Mouse (Mus musculus) limb, embryonic 14.5 days (tissue): Measurements from ENCODE around the gene Gltpd2. TPM values are rescaled to one million over a fixed set of nuclear protein-coding genes. Genes with fewer than 3 reads are reported as not detected.
A peak's percentile ranks its signal among the peaks of the same experiment; 100 is the strongest.

ENCODE experiments used
- ATAC-seq: fragments of 200-750 bp; cut with Nextera tagmentation; 2 replicates; pipeline ENCODE4 v1.8.0; 2017; ENCODE audit warnings: low read depth, moderate number of reproducible peaks, moderate TSS enrichment; ENCODE audit not compliant: low FRiP score
- DNase-seq: peaks from one replicate; pipeline ENCODE4 v3.0.0-alpha.2; 2015; ENCODE audit warnings: low spot score
- H3K27ac ChIP-seq: fragments of 300-500 bp; sonication (generic); replicated peaks from 2 replicates; pipeline ENCODE4 v1.5.1; 2014; ENCODE audit warnings: low read depth, mild to moderate bottlenecking, low read length, moderate library complexity, mixed read lengths
- H3K27me3 ChIP-seq: fragments of 300-500 bp; sonication (generic); 2 replicates; pipeline ENCODE4 v1.6.1; 2014; ENCODE audit warnings: low read length, mixed read lengths; ENCODE audit not compliant: control insufficient read depth, insufficient read depth
- H3K36me3 ChIP-seq: fragments of 300-500 bp; sonication (generic); 2 replicates; pipeline ENCODE4 v1.6.1; 2014; ENCODE audit warnings: mild to moderate bottlenecking, low read length, moderate library complexity, mixed read lengths; ENCODE audit not compliant: control insufficient read depth, insufficient read depth
- H3K4me1 ChIP-seq: fragments of 300-500 bp; sonication (generic); 2 replicates; pipeline ENCODE4 v1.6.1; 2014; ENCODE audit warnings: antibody characterized with exemption, low read length, mixed read lengths; ENCODE audit not compliant: control insufficient read depth, insufficient read depth
- H3K4me2 ChIP-seq: fragments of 300-500 bp; sonication (generic); replicated peaks from 2 replicates; pipeline ENCODE4 v1.6.1; 2014; ENCODE audit warnings: low read depth, mild to moderate bottlenecking, low read length, moderate library complexity; ENCODE audit not compliant: severe bottlenecking
- H3K4me3 ChIP-seq: fragments of 300-500 bp; sonication (generic); replicated peaks from 2 replicates; pipeline ENCODE4 v1.5.1; 2014; ENCODE audit warnings: low read length
- H3K9ac ChIP-seq: fragments of 300-500 bp; sonication (generic); 2 replicates; pipeline ENCODE4 v1.6.1; 2014; ENCODE audit warnings: mild to moderate bottlenecking, low read depth, low read length, moderate library complexity; ENCODE audit not compliant: severe bottlenecking
- H3K9me3 ChIP-seq: fragments of 300-500 bp; sonication (generic); 2 replicates; pipeline ENCODE4 v1.6.1; 2016; ENCODE audit warnings: low read length; ENCODE audit not compliant: control insufficient read depth
- POLR2A ChIP-seq: fragments of 200-500 bp; IDR thresholded peaks from 2 replicates; pipeline ENCODE4 v1.8.0; 2012; ENCODE audit warnings: inconsistent platforms, mild to moderate bottlenecking, moderate library complexity, borderline replicate concordance; ENCODE audit not compliant: insufficient read depth, insufficient read length; ENCODE audit errors: extremely low read depth
- WGBS: fragments of 180-500 bp; shearing (Covaris S2); extraction: QIAGEN DNeasy Blood & Tissue Kit; methylation state at CpG from one replicate; pipeline ENCODE4 v1.1.7; 2014; 5-methylcytosine and 5-hydroxymethylcytosine counted together
- polyA plus RNA-seq, 2 experiments: library from polyadenylated mRNA; depleted of rRNA in 1 of 2; stranded (reverse) in 1 of 2; unstranded in 1 of 2; fragments of >200 nt; fragmentation: Nextera tagmentation in 1 of 2; extraction: Ambion mirVana in 1 of 2; gene quantifications; 2 replicates each; pipeline versions ENCODE4 v1.2.1 to v1.2.3; 2012 to 2014

Gltpd2 gene
- polyA plus RNA-seq, 2 experiments, result 0.24 to 0.73 TPM

GRCm38 (mm10) chr11:70532839-70533238 lies 13.8 kb downstream of the Gltpd2 start, which contains the start of gene Gm40193:
Gene Gm40193, minus strand, starts transcription at chr11:70532939.
- WGBS, result 80% methylated on average over 6 of the region's 6 CpGs
- TF ChIP-seq POLR2A, result no peak
- DNase-seq (no peak), ATAC-seq (no peak)
- Histone ChIP-seq H3K36me3 (peaks cover 10% of the 10 kb centered on the region), H3K4me1 (no peaks in the 10 kb centered on the region), H3K4me3 (no peak within 1 kb of the TSS), H3K27ac (no peak within 1 kb of the TSS), H3K27me3 (no peaks in the 10 kb centered on the region), H3K9me3 (no peaks in the 10 kb centered on the region), H3K4me2 (no peak within 1 kb of the TSS), H3K9ac (no peak within 1 kb of the TSS)

GRCm38 (mm10) chr11:70539423-70539822 lies 20.4 kb downstream of the Gltpd2 start:
- Histone ChIP-seq H3K9ac (peak overlapping the region; percentile 76; the same call in 1 of the 2 replicates), H3K4me1 (no peaks in the 10 kb centered on the region; the same call in 1 of the 2 replicates), H3K4me3 (peak overlapping the region; percentile 61), H3K4me2 (peak overlapping the region; percentile 90), H3K9me3 (no peaks in the 10 kb centered on the region), H3K27me3 (peaks cover 6% of the 10 kb centered on the region; the same call in 1 of the 2 replicates), H3K36me3 (no peaks in the 10 kb centered on the region), H3K27ac (no peak overlapping the region)
- ATAC-seq (no peak), DNase-seq (no peak)
- no peak for TF ChIP-seq POLR2A
- 18% methylated on average over 9 of the region's 9 CpGs for WGBS

GRCm38 (mm10) chr11:70539877-70540587 lies 21.0 kb downstream of the Gltpd2 start, which contains the start of gene Pld2:
Gene Pld2, plus strand, starts transcription at chr11:70540064.
- Histone ChIP-seq H3K4me1 (no peaks in the 10 kb centered on the region; the same call in 1 of the 2 replicates), H3K9me3 (no peaks in the 10 kb centered on the region), H3K9ac (peak within 1 kb of the TSS; percentile 76), H3K27me3 (peaks cover 6% of the 10 kb centered on the region; the same call in 1 of the 2 replicates), H3K36me3 (no peaks in the 10 kb centered on the region), H3K27ac (no peak within 1 kb of the TSS), H3K4me2 (peak within 1 kb of the TSS; percentile 90), H3K4me3 (peak within 1 kb of the TSS; percentile 61)
- WGBS, result 1% methylated on average over 36 of the region's 65 CpGs
- no peak for TF ChIP-seq POLR2A
- DNase-seq (peak; percentile 92), ATAC-seq (peak; percentile 90)

- Histone ChIP-seq H3K27ac (no peak overlapping the region), H3K4me2 (peak overlapping the region; percentile 90), H3K36me3 (no peaks in the 10 kb centered on the region), H3K9me3 (no peaks in the 10 kb centered on the region), H3K27me3 (peaks cover 6% of the 10 kb centered on the region; the same call in 1 of the 2 replicates), H3K9ac (0 out of 2 replicates have a peak overlapping the region, but pooled peaks have one; percentile 76), H3K4me1 (no peaks in the 10 kb centered on the region; the same call in 1 of the 2 replicates), H3K4me3 (peak overlapping the region; percentile 61)
- WGBS, result 86% methylated on average over 7 of the region's 7 CpGs
- no peak for TF ChIP-seq POLR2A
- ATAC-seq (no peak), DNase-seq (no peak)
Observed at GRCm38 (mm10) chr11:70540928-70541327, 21.9 kb downstream of the Gltpd2 start.

GRCm38 (mm10) chr11:70541415-70541814 lies 22.4 kb downstream of the Gltpd2 start:
- no peak overlapping the region for H3K27ac ChIP-seq
- no peaks in the 10 kb centered on the region for H3K36me3 ChIP-seq
- no peak for TF ChIP-seq POLR2A
- H3K4me1 ChIP-seq, result no peaks in the 10 kb centered on the region; the same call in 1 of the 2 replicates
- ATAC-seq, result no peak
- DNase-seq, result no peak
- no peak overlapping the region for H3K4me2 ChIP-seq
- WGBS, result 65% methylated on average over 5 of the region's 5 CpGs
- peaks cover 6% of the 10 kb centered on the region; the same call in 1 of the 2 replicates for H3K27me3 ChIP-seq
- no peak overlapping the region for H3K4me3 ChIP-seq
- no peaks in the 10 kb centered on the region for H3K9me3 ChIP-seq
- no peak overlapping the region for H3K9ac ChIP-seq
